Mouse (Mus musculus) embryonic facial prominence, embryonic 11.5 days (tissue): Measurements from ENCODE around the gene Plekhg5. TPM values are rescaled to one million over a fixed set of nuclear protein-coding genes. Genes with fewer than 3 reads are reported as not detected.

ENCODE experiments used
- ATAC-seq: fragments of 200-750 bp; cut with Nextera tagmentation; replicated peaks from 2 replicates; pipeline ENCODE4 v1.8.0; 2017; ENCODE audit warnings: low read depth; ENCODE audit not compliant: insufficient number of reproducible peaks, low FRiP score, low TSS enrichment
- DNase-seq: peaks from one replicate; pipeline ENCODE4 v3.0.0-alpha.2; 2015; ENCODE audit warnings: low spot score
- H3K27ac ChIP-seq: fragments of 300-500 bp; sonication (generic); replicated peaks from 2 replicates; pipeline ENCODE4 v1.5.1; 2014; ENCODE audit warnings: mild to moderate bottlenecking, low read depth, low read length, control low read depth
- H3K27me3 ChIP-seq: fragments of 300-500 bp; sonication (generic); 2 replicates; pipeline ENCODE4 v1.6.1; 2014; ENCODE audit warnings: mild to moderate bottlenecking, low read length, moderate library complexity, mixed read lengths; ENCODE audit not compliant: control insufficient read depth, insufficient read depth
- H3K36me3 ChIP-seq: fragments of 300-500 bp; sonication (generic); replicated peaks from 2 replicates; pipeline ENCODE4 v1.6.1; 2014; ENCODE audit warnings: low read depth, mild to moderate bottlenecking, low read length, moderate library complexity, mixed read lengths; ENCODE audit not compliant: control insufficient read depth, insufficient read depth
- H3K4me1 ChIP-seq: fragments of 300-500 bp; sonication (generic); 2 replicates; pipeline ENCODE4 v1.6.1; 2014; ENCODE audit warnings: low read length, mixed read lengths; ENCODE audit not compliant: control insufficient read depth, insufficient read depth
- H3K4me2 ChIP-seq: fragments of 300-500 bp; sonication (generic); 2 replicates; pipeline ENCODE4 v1.6.1; 2014; ENCODE audit warnings: low read depth, mild to moderate bottlenecking, control low read depth, low read length, moderate library complexity
- H3K4me3 ChIP-seq: fragments of 300-500 bp; sonication (generic); 2 replicates; pipeline ENCODE4 v1.5.1; 2014; ENCODE audit warnings: low read depth, low read length, control low read depth
- H3K9ac ChIP-seq: fragments of 300-500 bp; sonication (generic); replicated peaks from 2 replicates; pipeline ENCODE4 v1.6.1; 2014; ENCODE audit warnings: mild to moderate bottlenecking, control low read depth, low read length
- H3K9me3 ChIP-seq: fragments of 300-500 bp; sonication (generic); replicated peaks from 2 replicates; pipeline ENCODE4 v1.6.1; 2016; ENCODE audit warnings: mild to moderate bottlenecking, low read length, inconsistent platforms, mixed read lengths; ENCODE audit not compliant: control insufficient read depth
- WGBS: fragments of 180-500 bp; shearing (Covaris S2); extraction: QIAGEN DNeasy Blood & Tissue Kit; methylation state at CpG from one replicate; pipeline ENCODE4 v1.1.7; 2014; 5-methylcytosine and 5-hydroxymethylcytosine counted together
- polyA plus RNA-seq: library from polyadenylated mRNA; unstranded; fragments of >200 nt; fragmentation: Nextera tagmentation; extraction: Ambion mirVana; gene quantifications from 2 replicates; pipeline ENCODE4 v1.2.1, GENCODE M21; 2014

Plekhg5 gene
- polyA plus RNA-seq, 1 experiment from 2014 or later: 5.3 TPM

DNA sequence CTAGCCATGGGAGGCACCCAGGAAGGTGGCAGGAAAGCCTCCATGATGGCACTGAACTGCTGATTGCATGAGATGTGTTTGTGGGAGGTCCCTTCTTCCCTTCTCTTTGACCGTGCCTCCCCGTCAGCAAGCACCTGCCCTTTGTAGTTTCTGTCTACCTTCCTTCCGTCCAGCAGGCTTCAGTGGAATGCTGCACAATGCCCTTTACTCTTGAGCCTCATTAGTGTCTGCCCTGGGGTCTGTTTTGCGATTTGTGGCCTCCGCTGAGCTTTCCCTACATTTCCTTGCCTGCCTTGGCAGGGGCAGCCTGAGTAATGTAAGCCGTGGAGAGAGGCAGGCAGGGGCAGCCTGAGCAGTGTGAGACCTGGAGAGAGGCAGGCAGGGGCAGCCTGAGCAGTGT lies 27.7 kb upstream of the Plekhg5 start:
- H3K27me3 ChIP-seq: no peaks in the 10 kb centered on the region
- WGBS: 78% methylated on average over 6 of the region's 6 CpGs
- DNase-seq (no peak), ATAC-seq (no peak)
- H3K9ac ChIP-seq: no peak overlapping the region
- peaks cover 32% of the 10 kb centered on the region for H3K36me3 ChIP-seq
- no peaks in the 10 kb centered on the region for H3K4me1 ChIP-seq
- no peak overlapping the region for H3K27ac ChIP-seq
- H3K9me3 ChIP-seq: no peaks in the 10 kb centered on the region
- no peak overlapping the region for H3K4me2 ChIP-seq
- H3K4me3 ChIP-seq: no peak overlapping the region

DNA sequence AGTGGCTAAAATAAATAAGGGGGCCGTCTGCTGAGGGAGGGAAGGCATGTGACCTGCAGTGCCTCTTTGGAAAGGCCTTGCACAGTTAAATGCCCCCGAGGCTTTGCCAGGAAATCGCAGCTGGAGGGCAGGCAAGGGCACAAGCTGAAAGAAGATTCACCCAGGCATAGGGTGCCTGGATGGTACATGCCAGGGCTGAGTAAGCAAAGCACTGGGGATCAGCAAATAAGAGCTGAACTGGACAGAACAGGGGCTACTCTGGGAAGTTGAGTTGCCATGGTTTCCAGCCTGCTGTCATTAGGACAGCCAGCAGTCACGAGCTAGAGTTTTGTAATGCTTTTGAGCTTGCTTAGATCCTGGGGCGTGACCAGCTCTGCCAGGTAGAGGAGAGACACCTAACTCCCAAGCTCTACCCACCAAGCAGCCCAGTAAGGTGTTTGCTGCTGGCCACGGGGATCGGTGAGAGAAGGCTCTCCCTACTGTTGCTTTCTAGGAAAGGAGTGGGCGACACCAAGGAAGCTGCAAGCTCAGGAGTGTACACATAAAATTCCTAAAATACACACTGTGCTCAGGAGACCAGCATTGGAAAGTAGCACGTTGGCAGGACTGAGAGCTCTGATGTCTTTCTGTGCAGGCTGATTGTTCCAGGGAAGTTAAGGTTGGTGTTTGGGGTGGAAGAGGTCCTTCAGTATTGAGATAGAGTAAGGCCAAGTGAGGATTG lies 9.7 kb upstream of the Plekhg5 start:
- Histone ChIP-seq H3K4me1 (no peaks in the 10 kb centered on the region), H3K9ac (no peak overlapping the region), H3K27ac (no peak overlapping the region), H3K27me3 (no peaks in the 10 kb centered on the region), H3K4me3 (no peak overlapping the region), H3K9me3 (no peaks in the 10 kb centered on the region), H3K4me2 (no peak overlapping the region), H3K36me3 (peaks cover 9% of the 10 kb centered on the region)
- WGBS: 72% methylated on average over 9 of the region's 9 CpGs
- DNase-seq: no peak
- ATAC-seq: no peak

DNA sequence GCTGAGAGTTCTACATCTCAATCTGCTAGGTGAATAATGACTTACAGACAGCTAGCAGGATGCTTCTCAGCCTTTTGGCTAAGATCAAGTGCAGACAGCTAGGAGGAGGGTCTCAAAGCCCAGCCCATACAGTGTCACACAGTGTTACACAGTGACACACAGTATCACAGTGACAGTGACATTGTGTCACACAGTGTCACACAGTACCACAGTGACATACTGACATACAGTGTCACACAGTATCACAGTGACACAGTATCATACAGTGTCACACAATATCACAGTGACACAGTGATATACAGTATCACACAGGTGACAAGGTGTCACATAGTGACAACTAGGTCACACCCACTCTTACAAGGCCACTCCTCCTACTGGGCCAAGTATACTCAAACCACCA lies 5.0 kb upstream of the Plekhg5 start:
- H3K4me2 ChIP-seq: no peak overlapping the region
- ATAC-seq (0 out of 2 replicates have a peak, but pooled peaks have one; percentile 16), DNase-seq (no peak)
- no peaks in the 10 kb centered on the region for H3K27me3 ChIP-seq
- H3K4me3 ChIP-seq: no peak overlapping the region
- no peaks in the 10 kb centered on the region for H3K4me1 ChIP-seq
- no peak overlapping the region for H3K9ac ChIP-seq
- no peaks in the 10 kb centered on the region for H3K9me3 ChIP-seq
- no peak overlapping the region for H3K27ac ChIP-seq
- no peaks in the 10 kb centered on the region for H3K36me3 ChIP-seq

DNA sequence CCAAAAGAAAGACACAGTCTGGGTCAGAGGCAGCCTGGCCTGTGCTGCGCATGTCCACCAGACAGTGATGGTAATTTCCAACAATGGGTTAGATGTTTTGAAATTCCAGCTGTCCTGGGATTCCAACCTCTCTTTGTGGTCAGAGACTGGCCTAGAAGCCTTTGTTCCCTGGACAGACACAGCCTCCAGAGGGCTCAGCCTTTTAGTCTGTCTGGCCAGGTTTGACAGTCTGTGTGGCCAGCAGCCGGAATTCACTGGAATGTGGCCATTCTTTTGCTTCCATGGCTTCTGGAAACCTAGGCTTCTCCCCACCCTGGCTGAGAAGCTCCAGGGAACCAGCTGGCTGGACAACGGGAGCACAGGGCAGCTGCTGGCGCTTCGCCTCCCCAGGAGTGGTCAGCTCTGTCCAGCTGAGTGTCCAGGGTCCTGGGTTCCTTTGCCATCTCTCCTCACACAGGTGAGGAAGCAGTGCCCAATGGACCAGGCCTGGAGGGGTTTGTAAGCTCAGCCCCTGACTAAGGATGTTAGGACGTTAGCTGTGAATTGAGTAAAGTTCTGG lies 4.1 kb upstream of the Plekhg5 start:
- no peak for DNase-seq
- H3K27me3 ChIP-seq: no peaks in the 10 kb centered on the region
- 75% methylated on average over 6 of the region's 6 CpGs for WGBS

DNA sequence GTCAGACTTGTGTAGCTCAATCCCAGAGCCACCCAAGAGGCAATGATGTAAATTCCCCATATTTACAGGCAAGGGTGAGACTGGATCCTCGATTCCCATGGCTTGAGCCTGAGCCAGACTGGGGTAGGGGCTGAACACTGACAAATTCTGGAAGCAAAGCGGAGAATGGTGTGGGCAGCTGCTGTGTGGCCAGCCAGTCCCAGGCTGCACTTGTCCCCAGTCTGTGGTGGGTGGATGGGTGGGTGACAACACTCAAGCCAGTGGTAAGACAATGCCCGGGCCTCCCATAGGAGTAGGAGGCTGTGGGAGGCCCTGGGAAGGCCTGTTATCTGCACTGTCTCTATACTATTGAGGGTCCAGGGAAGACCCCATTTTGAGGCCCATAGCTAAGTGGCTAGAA lies 3.1 kb upstream of the Plekhg5 start:
- Histone ChIP-seq H3K36me3 (no peaks in the 10 kb centered on the region), H3K4me1 (no peaks in the 10 kb centered on the region), H3K27ac (no peak overlapping the region), H3K27me3 (no peaks in the 10 kb centered on the region), H3K9me3 (no peaks in the 10 kb centered on the region), H3K4me2 (no peak overlapping the region), H3K9ac (no peak overlapping the region), H3K4me3 (no peak overlapping the region)
- DNase-seq (no peak), ATAC-seq (no peak)
- WGBS: 87% methylated on average over 3 of the region's 3 CpGs

More for the DNA sequence above, 4.1 kb upstream of the Plekhg5 start:
- Histone ChIP-seq H3K9me3 (no peaks in the 10 kb centered on the region), H3K27ac (no peak overlapping the region), H3K4me1 (no peaks in the 10 kb centered on the region), H3K36me3 (no peaks in the 10 kb centered on the region), H3K4me3 (no peak overlapping the region), H3K4me2 (no peak overlapping the region), H3K9ac (no peak overlapping the region)
- ATAC-seq: no peak

DNA sequence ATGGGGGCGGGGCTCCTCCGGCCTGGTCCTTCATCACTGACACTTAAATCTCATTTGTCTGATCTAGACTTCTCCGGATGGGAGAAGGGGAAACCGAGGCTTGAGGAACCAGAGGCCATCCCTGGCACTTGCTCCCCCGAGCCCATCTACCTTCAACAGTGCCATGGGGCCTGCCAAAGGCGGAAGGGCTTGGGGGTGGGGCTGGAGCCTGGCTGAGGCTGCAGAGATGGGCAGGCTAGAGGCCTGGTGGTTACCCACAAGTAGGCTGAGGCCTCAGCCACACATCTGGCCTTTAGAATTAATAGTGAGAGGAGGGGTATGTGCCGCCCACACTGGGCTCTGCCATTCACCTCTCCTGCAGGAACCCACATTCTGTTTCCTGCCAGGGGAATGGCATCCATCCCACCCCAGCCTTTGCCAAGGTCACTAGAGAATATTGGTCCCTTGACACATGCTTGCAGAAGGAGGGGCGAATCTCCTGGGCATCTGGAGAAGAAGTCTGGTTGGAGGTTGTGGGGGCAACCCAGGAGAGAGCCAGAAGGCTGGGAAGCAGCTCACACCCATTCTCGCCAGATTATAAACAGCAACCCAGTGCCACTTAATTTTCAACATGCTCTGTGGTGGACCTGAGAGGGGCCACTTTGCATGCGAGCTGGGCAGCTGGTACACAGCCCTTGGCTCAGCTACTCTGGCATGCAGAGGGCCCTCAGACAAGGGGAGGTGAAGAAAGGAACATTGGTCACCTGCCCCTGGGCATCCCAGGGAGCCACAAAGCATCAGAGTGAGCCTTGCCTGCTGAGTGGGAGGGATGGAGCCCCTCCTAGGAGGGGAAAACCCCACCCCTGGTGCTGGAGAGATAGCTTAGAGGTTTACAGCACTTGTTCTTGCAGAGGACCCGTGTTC lies 1.6 kb upstream of the Plekhg5 start:
- 76% methylated on average over 11 of the region's 11 CpGs for WGBS
- H3K9me3 ChIP-seq: no peaks in the 10 kb centered on the region
- H3K4me3 ChIP-seq: no peak overlapping the region
- no peak; the same call in 1 of the 2 replicates for ATAC-seq
- H3K27me3 ChIP-seq: no peaks in the 10 kb centered on the region
- H3K27ac ChIP-seq: no peak overlapping the region
- H3K4me1 ChIP-seq: no peaks in the 10 kb centered on the region
- no peak overlapping the region for H3K9ac ChIP-seq
- H3K4me2 ChIP-seq: no peak overlapping the region
- H3K36me3 ChIP-seq: no peaks in the 10 kb centered on the region
- no peak for DNase-seq

DNA sequence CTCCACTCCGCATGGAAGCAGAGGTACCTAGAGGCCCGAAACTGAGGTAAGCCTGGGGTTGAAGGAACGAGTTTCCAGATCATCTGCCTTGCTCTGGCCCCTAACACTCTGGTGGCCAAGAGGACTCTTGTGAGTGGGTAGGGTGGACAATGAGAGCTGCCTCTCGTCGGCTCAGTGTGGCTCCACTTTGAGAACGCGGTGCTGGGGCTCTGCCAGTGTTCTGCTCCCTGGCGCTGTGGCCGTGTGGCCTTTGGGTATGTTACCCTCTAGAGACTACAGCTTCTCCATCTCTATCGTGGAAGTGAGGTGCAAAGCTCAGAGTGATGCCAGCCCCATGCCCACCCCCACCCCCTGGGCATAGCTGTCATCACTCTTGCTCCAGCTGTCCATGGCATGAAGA lies 357 bp downstream of the Plekhg5 start:
- no peak for ATAC-seq
- Histone ChIP-seq H3K27me3 (no peaks in the 10 kb centered on the region), H3K36me3 (no peaks in the 10 kb centered on the region), H3K27ac (no peak overlapping the region), H3K4me2 (no peak overlapping the region), H3K9me3 (no peaks in the 10 kb centered on the region), H3K4me1 (no peaks in the 10 kb centered on the region; the same call in 1 of the 2 replicates), H3K4me3 (no peak overlapping the region), H3K9ac (no peak overlapping the region)
- no peak for DNase-seq
- WGBS: 76% methylated on average over 10 of the region's 10 CpGs

DNA sequence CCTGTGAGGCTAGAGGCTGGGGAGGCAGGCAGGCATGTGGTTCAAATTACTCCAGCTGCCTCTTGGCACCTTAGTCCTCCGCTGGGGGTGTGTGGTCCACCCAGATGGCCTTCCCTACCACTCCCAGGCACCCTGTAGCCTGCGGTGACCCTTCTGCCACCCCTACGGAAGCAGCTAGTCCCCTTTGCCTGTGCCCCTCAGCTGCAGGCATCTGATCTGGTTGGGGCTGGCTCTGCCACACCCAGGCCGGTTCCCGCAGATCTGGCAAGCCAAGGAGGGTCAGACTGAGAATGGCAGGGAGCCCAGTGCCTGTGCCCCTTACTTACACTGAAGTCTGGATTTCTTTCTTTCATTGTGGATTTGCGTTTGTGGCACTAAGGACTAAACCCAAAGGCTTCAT lies 1.4 kb downstream of the Plekhg5 start:
- Histone ChIP-seq H3K4me1 (no peaks in the 10 kb centered on the region; the same call in 1 of the 2 replicates), H3K27ac (no peak overlapping the region), H3K4me2 (no peak overlapping the region), H3K4me3 (no peak overlapping the region), H3K27me3 (no peaks in the 10 kb centered on the region), H3K9me3 (no peaks in the 10 kb centered on the region), H3K36me3 (no peaks in the 10 kb centered on the region), H3K9ac (no peak overlapping the region)
- DNase-seq (no peak), ATAC-seq (no peak)
- 82% methylated on average over 6 of the region's 6 CpGs for WGBS
